In genomic region chr9:21959244-21959643, GRCm38 (mm10) we compare ENCODE assay signal across 11 mouse cellular contexts.
"Had no signal": no experiment of that assay in that cellular context is flagged by ENCODE, and none has a peak within 500 bp of the region (broad histone marks: within the 10 kb centered on the region; RNA-seq: fewer than 3 reads in every experiment).

No protein-coding gene starts in this region.

- H3K4me2 ChIP-seq: limb, embryonic 12.5 days; lung, embryonic 15.5 days; neural tube, embryonic 12.5 days had no signal

- H3K4me3 ChIP-seq: layer of hippocampus, adult 2 months; limb, embryonic 12.5 days; lung, embryonic 15.5 days; myocyte; neural tube, embryonic 12.5 days had no signal

- H3K9ac ChIP-seq: limb, embryonic 12.5 days; lung, embryonic 15.5 days; neural tube, embryonic 12.5 days had no signal

- H3K36me3 ChIP-seq: limb, embryonic 12.5 days; lung, embryonic 15.5 days; neural tube, embryonic 12.5 days had no signal

- H3K9me3 ChIP-seq: limb, embryonic 12.5 days; lung, embryonic 15.5 days; neural tube, embryonic 12.5 days had no signal

- DNase-seq: lung, postnatal 14 days; midbrain, embryonic 14.5 days; thymus, postnatal 4 days had no signal

- H3K27ac ChIP-seq: limb, embryonic 12.5 days; lung, embryonic 15.5 days; macrophage; neural tube, embryonic 12.5 days; stomach, postnatal 0 days had no signal

- ATAC-seq: intestine, postnatal 0 days had no signal
